Mouse (Mus musculus) left cerebral cortex, adult 18-20 months (tissue): ENCODE measurements at regions not wholly inside any gene's neighbourhood (a gene's known extent, or its start where the extent isn't known, plus 50 kb on each side); places are given as distances from the start of the nearest gene placed in this dataset.

ENCODE experiments used
- DNase-seq, 2 experiments: peaks; one replicate each; pipeline ENCODE4 v3.0.0; 2021 to 2022; ENCODE audit warnings: low spot score in 2 of 2, mixed read lengths in 1 of 2

DNA sequence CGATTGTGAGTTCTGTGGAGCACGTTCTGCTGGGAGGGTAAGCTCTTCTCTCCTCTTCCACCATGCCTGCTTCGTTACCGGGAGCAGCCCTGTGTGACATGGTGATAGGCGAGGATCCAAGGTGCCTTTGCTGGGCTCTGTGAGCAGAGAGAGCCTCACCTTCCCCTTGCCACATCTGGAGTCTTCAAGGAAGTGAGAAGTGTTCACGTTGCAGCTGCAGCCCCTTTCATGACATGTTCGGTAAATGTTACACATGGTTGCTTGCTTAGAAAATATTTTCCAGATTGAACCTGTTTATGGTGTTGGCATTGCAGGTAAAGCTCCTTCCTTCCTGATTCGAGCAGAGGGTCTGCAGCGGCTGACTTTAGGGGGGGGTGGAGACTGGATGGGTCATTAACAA lies 244.0 kb downstream of the Ttll7 start:
- no peak for DNase-seq

DNA sequence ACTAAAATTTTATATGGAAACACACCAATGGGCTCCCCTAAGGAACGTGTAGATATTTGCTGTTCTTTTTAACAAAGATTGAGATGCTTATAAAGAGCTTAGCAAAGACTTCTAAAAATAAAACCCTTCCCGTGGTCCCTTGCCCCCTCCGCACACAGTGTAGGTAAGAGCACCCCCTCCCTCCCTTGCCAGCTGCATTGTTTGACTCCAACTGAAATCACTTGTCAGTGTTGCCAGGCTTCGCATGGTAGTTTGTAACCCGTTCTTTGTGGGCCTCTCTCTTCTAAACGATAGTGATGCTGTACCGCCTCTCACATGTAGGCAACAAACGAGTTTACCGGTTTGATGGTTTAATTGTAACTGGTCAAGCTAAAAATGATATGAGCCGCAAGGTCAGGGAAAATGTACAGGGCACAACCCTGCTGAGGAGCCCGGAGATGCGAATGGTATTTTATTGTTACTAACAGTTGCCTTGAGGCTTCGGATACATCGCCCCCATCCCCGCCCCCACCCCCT lies 246.0 kb downstream of the Ttll7 start:
- no peak for DNase-seq

DNA sequence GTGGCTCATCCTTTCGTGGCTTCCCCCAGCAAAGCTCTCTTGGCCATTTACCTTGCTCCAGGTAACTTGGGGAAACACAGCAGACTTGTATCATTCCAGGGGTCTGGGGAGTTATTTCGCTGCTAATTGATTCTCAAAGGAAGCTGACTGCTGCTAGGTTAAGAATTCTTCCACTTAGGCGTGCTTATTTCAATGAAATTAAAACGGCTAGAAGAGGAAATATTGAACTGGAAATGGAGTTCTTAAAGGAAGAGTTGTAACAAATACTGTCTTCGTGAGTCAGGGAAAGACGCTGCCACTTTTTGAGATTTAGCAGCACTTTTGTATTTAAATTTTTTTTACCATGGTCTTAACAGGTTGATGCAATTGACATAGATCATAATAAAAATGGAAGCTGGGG lies 246.4 kb downstream of the Ttll7 start:
- DNase-seq = no peak

DNA sequence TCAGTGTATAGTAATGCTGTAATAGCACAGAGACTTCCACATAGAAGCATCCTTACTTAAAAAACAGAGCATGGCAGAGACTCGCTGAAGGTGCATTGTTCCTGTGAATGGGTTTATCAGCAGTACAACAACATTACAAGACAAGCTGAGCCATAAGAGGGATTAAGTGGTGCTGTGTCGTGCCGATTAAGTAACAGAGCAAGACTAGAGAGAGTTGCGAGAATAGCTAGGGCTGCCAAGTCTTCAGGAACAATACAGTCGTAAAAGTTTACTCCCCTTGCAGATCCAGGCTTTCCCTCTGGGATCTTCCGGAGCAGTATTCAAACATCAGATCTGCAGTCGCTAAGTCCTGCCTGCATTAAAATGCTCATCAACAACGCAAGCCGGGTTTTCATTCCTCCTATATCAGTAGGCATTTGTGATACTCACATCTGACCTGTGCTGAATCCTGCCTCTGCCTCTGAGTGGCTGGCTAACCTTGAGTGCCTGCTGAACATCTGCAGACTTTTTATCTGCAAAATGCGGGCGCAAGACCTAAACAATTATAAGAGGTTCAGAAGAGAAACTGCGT lies 247.1 kb downstream of the Ttll7 start:
- no peak for DNase-seq

DNA sequence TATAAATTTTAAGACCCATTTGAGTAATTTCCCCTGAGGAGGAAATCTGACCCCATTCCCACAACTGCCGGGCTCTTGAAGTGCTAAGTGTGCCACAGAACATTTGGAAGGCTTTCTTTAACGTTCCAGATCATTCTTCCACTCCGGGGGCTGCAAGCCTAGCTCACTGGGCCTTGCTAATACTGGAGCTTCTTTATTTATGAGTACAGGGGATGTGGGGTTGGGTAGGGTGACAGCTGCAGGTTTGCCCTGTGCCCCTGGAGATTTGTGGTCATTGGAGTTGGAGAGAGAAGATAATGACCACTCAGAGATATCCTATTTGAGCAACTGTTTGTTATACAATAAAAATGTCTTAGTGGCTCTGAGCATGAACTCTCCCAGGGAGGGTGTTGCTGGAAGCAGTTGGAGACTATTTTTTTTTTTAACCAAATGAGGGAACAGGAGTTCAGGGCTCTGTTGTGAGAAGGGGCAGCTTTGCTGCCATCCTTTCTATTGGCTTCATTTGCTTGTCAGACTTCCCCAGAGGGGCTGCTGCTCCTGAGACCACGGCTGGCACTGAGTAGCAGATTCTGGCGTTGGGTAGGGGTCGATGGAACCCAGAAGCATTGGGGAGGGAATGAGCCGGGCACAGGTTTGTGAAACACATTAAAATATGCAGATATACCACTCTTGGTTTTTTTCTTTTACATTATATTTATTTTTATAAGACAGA lies 249.0 kb downstream of the Ttll7 start:
- no peak for DNase-seq

DNA sequence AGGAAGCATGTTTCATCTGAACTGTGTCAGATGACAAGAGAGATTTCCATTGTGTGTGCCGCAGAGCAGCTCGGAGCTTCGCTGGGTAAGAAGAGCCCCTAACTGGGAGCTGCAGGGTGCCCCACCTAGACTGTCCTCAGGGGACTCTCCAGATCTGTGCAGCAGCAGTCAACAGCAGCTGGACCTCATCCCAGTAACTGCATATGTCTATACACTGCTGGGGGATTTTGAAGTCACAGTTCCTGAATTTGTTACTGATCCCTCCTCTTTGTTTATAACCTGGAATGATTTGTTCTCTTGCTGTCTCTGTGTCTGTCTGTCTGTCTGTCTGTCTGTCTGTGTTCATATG lies 249.6 kb downstream of the Ttll7 start:
- DNase-seq = no peak

DNA sequence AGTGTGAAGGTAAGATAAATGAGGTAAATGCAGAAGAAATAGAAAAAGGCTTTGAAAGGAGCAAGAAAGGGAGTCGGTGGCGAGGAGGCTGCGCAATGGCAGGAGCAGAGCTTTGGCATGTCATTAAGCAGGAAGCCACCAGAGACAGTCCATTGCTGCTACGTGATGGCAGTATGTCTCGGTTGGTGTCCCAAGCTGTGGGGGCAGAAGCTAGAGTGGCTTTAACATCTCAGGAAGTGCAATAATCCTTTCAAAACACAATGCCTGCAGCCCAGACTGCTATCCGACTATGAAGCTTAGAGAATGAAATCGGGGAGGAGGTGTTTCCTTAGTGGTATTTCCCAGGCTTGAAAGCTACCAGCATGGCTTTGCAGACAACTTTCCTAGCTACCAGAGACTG lies 251.3 kb downstream of the Ttll7 start:
- DNase-seq = no peak

DNA sequence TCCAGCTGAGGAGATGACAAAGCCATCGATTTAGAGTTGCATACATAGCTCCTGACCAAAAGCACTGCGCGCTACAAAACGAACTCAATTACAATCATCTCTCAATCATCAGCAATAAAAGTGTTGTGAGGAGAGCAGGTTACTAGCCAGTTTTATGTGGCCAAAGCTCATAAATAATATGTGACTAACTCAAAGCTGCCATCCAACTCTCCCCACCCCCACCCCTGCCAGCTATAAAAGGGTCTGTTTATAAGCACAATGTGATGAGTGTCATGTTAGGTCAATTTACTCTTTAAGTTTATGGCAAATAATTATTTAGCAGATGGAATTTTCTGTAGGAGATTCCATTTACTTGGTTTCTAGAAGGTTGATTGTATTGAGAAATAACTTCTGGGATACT lies 265.4 kb downstream of the Ttll7 start:
- no peak for DNase-seq

DNA sequence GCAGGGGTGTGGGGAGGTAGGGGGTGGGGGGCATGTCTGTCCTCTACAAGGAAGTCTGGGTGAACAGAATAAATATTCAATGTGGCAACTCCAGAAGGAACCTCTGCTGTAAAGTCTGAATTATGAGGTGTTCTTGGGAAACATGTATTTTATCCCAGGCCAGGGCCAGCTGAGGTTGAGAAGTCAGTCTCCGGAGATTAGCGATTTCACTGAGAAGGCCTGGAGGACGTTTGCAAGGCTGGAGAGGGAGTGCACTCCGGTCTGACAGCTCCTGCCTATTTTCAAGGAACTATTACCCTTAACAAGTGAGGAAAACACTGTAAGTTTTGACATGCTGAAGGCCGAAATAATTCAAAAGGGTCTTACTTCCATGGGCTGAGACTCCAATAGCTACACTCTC lies 265.9 kb downstream of the Ttll7 start:
- DNase-seq = no peak

DNA sequence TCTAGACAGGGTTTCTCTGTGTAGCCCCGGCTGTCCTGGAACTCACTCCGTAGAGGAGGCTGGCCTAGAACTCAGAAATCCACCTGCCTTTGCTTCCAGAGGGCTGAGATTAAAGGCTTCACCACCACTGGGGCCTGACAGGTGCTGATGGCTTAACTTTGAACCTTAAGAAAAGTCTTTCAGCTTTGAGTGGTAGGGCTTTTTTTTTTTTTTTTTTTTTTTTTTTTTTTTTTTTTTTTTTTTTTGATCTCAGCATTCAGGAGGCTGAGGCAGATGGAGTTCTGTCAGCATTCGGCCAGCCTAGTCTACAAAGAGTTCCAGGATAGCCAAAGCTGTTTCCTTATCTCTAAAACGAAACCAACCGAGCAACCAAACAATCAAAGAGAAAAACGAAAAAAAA lies 266.5 kb downstream of the Ttll7 start:
- no peak for DNase-seq

DNA sequence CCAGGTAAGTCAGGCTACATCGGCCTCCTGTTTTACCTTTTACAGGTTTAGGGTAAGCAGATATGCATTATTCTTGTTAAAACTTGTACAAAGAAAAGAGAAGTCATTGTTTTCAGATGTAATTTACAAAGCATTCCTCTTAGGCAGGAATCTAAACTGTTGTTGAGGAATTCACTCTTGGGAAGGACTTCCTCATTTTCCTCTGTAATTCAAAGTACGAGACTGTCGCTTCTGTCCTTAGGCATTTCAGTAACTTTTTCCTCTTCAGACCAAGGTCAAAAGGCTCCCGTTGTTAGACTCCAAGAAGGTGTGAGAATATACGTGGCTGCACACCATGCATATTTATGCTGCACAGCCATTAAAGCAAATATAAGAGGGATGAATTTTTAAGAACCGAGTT lies 269.7 kb downstream of the Ttll7 start:
- no peak for DNase-seq

DNA sequence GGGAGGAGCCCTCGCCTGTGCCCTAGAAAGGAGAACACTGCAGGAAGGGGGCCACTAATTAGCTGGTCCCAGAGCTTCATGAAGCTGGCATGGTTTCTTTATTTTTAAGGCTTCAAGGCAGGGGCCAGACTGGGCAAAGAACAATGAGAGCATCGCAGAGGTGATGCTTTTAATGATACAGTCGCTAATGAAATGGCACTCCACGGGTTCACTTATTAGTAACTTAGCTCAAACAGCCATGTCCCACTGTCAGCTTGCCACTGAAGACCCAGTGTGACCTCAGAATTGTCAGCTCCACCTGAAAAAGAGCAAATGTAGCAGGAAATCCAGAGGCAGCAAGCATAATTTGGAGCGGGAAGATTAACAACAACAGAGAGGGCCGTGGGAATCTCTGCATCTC lies 275.6 kb downstream of the Ttll7 start:
- no peak for DNase-seq

DNA sequence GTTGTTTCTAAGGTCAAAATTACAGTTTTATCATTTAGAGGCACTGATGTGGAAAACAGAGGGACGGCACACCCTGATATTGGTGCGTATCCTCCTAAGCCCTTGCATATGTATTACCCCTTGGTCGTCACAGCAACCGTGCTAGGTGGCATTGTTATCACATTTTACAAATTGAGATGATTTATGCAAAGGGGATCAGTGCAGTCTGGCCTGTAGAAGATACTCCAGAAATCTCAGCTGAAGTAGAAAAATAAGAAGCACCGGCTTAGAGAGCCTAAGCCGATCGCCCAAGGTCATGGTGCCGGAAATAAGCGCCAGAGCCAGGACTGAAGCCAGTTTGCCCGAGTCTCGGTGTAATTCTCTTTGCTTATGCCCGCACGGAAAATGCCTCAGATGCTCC lies 280.7 kb downstream of the Ttll7 start:
- DNase-seq = no peak

DNA sequence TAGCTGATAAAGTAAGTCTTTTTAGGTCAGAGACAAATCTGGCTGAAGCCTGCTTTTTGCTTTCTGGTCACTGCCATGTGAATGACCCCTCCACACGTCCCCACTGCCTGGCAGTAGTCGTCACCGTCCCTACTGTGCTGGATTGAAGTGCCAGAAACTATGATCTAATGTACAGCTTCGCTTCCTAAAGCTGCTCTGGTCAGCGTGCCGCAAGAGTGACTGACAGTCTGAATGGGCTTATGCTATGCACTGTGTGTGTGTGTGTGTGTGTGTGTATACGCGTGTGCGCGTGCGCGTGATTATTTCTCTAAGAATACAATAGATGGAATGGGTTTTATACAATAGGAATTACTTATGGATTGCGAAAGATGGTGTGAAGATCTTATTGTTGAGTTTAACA lies 281.2 kb downstream of the Ttll7 start:
- DNase-seq = no peak

DNA sequence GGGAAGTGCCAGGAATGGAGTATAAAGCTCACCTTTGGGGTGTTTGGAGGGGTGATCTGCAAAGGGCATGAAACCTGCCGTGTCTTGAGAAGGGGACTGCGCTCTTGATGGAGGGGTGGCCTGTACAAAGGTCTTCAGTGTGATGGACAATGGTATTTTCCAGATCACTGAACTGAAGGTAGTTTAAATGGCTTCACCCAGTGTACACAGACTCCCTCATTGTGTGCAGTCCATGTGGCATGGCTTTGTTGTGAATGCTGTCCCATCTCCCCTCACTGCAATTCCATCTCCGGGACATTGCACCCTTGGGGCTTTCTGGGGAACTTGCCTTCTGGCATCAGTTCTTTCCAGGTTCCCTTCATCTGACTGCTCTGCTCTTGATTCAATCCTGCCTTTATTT lies 288.2 kb downstream of the Ttll7 start:
- DNase-seq = no peak

DNA sequence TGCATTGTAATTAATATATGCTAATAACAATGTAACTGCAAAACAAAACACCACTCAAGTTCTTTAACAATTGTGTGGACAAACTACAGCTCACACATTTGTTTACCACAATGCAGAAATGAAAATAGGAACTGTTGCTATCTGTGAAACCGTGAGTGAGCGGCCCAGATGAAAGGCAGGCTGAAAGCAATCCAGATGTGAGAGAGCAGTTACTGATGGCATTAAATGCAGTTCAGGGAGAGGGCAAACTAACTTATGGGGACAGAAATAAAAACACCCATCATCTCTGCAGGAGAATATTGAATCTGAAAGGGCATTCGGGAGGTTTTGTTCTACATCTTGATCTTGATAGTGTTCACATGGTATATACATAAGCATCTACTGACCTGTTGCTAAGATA lies 301.3 kb downstream of the Ttll7 start:
- no peak for DNase-seq

DNA sequence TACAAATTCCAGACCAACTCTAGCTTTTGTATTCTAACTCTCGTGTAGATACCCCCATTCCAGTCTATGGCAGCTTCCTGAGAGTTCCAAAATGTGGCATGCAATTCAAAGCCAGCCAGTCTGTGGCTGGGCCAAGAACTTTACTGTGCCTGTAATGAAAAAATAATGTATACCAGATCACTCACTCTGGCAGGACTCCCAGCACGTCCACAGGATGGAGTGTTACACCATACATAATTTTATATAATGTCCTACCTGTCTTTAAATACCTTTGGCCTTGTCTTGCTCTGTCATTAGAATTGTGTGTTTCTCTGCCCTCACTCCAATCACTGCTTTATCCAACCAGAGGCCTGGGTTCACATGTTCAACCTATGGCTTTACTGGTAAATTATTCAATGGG lies 301.8 kb downstream of the Ttll7 start:
- DNase-seq = no peak

DNA sequence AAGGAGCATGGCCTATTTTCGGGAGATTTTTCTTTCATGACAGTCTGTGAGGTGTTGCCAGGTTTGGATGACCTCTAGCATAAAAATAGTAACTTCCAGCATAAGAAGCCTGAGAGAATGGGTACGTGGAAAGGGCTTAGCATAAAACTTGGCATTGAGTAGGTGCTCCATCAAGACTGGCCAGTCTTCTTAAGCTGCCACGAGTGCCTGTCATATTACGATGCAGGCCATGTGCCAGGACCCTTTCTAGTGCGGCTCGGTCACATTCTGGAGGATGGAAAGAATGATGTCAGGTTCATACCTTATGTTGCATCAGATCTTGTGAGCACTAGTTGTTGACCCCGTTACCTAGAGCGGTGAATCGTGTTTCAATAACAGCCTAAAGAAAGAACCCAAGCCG lies 311.0 kb downstream of the Ttll7 start:
- no peak for DNase-seq

DNA sequence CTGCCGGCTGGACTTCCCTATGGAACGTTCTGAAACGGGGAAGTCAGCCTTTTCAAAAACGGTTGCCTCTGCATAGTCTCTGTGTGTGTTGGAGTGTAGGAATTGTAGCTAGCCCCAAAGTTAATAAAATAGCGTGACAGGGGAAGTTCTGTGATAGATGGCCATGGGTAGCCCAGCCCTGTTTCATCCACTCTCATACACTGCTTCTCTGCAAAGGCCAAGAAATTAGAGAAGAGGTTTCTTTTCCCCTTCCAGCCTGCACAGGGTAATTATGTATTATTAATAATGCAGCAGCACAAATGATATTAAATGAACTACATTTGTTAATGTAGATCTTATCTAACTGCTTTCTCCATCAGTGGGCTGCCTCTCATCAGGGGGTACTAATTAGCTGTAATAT lies 311.4 kb downstream of the Ttll7 start:
- no peak for DNase-seq

DNA sequence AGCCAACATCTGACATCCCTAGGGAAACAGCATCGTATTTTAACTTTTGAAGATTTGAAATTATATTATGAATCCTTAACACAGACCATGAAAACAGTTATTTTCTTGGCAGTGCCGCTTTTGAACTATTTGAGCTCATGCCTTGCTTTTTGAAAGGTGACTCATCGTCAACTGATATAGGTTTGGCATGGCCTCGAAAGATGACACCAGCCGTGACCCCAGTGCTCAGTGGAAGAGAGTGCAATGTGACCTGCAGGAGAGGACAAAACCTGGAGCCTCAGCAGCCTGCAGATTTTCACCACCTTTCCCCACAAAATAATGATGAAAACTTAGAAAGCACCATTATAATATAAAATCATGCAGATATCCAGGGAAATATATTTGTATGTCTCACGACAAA lies 312.8 kb downstream of the Ttll7 start:
- no peak for DNase-seq

DNA sequence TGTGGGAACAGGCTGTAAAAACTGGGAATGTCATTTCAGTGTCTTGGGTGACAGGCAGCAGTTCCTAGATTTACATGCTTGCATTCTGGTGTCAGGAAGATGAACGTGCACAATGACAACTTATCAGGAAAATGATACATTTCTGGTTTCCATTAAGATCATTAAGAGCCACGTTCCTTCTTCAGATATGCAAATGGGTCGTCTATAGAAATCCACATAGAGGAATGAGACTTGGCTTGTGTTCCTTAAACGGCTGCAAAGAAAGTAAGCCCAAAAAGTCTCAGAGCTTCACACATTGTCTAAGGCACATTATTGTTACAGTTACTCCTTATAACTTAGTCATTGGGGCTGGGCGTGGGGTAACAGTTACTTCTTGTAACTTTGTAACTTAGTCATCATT lies 314.4 kb downstream of the Ttll7 start:
- no peak for DNase-seq

DNA sequence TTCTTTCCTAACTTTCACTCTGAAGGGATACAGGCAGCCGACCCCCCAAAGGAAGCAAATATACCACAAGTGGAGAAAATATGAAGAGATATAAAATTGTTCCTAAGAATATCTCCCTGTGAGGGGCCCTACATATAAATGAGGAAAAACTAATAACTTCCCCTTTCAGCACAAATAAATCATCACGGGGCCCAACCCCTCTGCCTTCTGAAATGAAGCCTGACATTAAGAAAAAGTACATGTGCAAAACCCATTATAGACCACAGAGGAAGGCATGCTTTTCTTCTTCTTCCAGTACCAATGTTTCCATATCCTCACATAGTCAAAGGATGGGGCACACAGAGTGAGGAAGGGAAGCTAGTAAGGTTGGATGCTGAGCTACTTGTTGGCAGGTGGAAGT lies 317.0 kb downstream of the Ttll7 start:
- DNase-seq = no peak

DNA sequence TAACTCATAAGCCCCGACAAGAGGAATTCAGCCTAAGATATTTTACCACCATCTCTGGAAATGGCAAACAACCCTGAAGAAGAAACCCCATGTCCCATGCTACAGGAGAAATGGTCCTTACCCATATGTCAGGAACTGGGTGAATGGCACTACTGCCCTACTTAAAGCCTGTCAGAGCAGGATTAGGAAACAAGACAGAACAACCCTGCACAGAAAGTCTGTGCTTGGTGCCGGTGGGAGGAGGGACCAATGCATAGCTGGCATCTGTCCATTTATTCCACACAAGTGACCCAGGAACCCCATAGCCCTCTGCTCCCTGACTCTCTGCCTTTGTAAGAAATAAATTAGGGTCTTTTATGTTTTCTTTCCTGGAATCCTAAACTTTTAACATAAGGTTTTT lies 317.9 kb downstream of the Ttll7 start:
- no peak for DNase-seq

DNA sequence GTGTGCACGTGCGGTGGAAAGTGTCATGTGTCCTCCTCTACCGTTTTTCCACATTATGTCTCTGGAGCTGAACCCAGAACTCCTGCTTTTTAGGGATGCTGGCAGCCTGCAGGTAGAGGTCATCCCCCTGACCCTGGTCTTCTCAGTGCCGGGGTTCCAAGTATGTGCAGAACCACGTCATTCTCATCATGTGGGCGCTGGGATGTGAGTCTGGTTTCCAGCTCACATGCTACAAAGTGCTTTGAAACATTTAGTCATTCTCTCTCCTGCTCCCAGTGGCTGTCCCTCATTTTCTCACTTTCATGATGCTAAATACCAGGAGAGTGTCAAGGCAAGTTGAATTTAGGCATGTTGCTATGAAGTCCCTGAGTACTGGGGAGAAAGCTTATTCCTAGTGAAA lies 326.6 kb downstream of the Ttll7 start:
- DNase-seq = no peak
